Mouse (Mus musculus) heart, embryonic 11.5 days (tissue): Measurements from ENCODE around the gene Tmprss9. TPM values are rescaled to one million over a fixed set of nuclear protein-coding genes. Genes with fewer than 3 reads are reported as not detected.

Experiments used
- ATAC-seq: fragments of 200-750 bp; cut with Nextera tagmentation; replicated peaks from 2 replicates; pipeline ENCODE4 v1.8.0; 2017; ENCODE audit warnings: moderate library complexity; ENCODE audit not compliant: insufficient number of reproducible peaks, low FRiP score, low TSS enrichment
- H3K27ac ChIP-seq: fragments of 300-500 bp; sonication (generic); 2 replicates; pipeline ENCODE4 v1.5.1; 2014; ENCODE audit warnings: mild to moderate bottlenecking, low read depth, low read length
- H3K27me3 ChIP-seq: fragments of 300-500 bp; sonication (generic); 2 replicates; pipeline ENCODE4 v1.6.1; 2014; ENCODE audit warnings: mild to moderate bottlenecking, low read length, mixed read lengths; ENCODE audit not compliant: control insufficient read depth, insufficient read depth
- H3K36me3 ChIP-seq: fragments of 300-500 bp; sonication (generic); 2 replicates; pipeline ENCODE4 v1.6.1; 2014; ENCODE audit warnings: mild to moderate bottlenecking, low read length, moderate library complexity, mixed read lengths; ENCODE audit not compliant: control insufficient read depth, insufficient read depth
- H3K4me1 ChIP-seq: fragments of 300-500 bp; sonication (generic); 2 replicates; pipeline ENCODE4 v1.6.1; 2014; ENCODE audit warnings: low read length; ENCODE audit not compliant: control insufficient read depth, insufficient read depth
- H3K4me2 ChIP-seq: fragments of 300-500 bp; sonication (generic); 2 replicates; pipeline ENCODE4 v1.6.1; 2014; ENCODE audit warnings: mild to moderate bottlenecking, moderate library complexity
- H3K4me3 ChIP-seq: fragments of 300-500 bp; sonication (generic); 2 replicates; pipeline ENCODE4 v1.5.1; 2014; ENCODE audit warnings: low read depth, low read length
- H3K9ac ChIP-seq: fragments of 300-500 bp; sonication (generic); 2 replicates; pipeline ENCODE4 v1.6.1; 2014; ENCODE audit warnings: mild to moderate bottlenecking, low read depth, low read length, moderate library complexity
- H3K9me3 ChIP-seq: fragments of 300-500 bp; sonication (generic); replicated peaks from 2 replicates; pipeline ENCODE4 v1.6.1; 2016; ENCODE audit warnings: low read length; ENCODE audit not compliant: control insufficient read depth
- WGBS: fragments of 180-500 bp; shearing (Covaris S2); extraction: QIAGEN DNeasy Blood & Tissue Kit; methylation state at CpG from one replicate; pipeline ENCODE4 v1.1.7; 2014; ENCODE audit not compliant: insufficient replicate concordance; 5-methylcytosine and 5-hydroxymethylcytosine counted together
- polyA plus RNA-seq: library from polyadenylated mRNA; unstranded; fragments of >200 nt; fragmentation: Nextera tagmentation; extraction: Ambion mirVana; gene quantifications from 2 replicates; pipeline ENCODE4 v1.2.1, GENCODE M21; 2014

The Tmprss9 gene
- polyA plus RNA-seq, 1 experiment from 2014 or later = not detected

DNA sequence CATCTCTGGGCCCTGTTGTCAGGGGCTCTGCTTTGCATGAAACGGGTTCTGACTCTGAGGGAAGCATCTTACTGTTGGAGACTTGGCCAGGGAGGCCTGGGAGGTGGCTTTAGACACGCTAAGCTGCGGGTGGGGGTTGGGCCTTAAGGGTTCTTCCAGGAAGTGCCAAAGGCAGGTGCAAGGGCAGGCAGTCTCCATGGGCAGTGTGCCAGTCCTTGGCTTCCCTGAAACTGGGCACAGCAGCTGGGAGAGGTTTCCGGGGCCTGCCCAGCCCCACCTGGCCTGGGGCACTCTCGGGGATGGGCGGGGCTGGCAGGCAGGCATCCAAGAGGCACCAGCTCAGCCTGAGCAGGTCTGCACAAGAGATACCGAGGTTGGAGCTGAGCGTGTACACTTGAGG lies 66.0 kb downstream of the Tmprss9 start:
- no peak for ATAC-seq
- peaks cover 11% of the 10 kb centered on the region for H3K27me3 ChIP-seq
- H3K36me3 ChIP-seq = no peaks in the 10 kb centered on the region
- no peaks in the 10 kb centered on the region for H3K9me3 ChIP-seq
- H3K4me1 ChIP-seq = peaks cover 77% of the 10 kb centered on the region
- WGBS = 29% methylated on average over 8 of the region's 8 CpGs
- H3K4me2 ChIP-seq = peak overlapping the region; percentile 14; the same call in 1 of the 2 replicates
- H3K4me3 ChIP-seq = no peak overlapping the region
- no peak overlapping the region for H3K27ac ChIP-seq
- peak overlapping the region; percentile 39; the same call in 1 of the 2 replicates for H3K9ac ChIP-seq

GRCm38 (mm10) chr10:80938831-80939550 lies 67.3 kb downstream of the Tmprss9 start:
- peak overlapping the region; percentile 96 for H3K27ac ChIP-seq
- peaks cover 63% of the 10 kb centered on the region for H3K4me1 ChIP-seq
- peak overlapping the region; percentile 32 for H3K4me3 ChIP-seq
- peak overlapping the region; percentile 73 for H3K9ac ChIP-seq
- peak; percentile 47; the same call in 1 of the 2 replicates for ATAC-seq
- WGBS = 7% methylated on average over 15 of the region's 15 CpGs
- H3K36me3 ChIP-seq = no peaks in the 10 kb centered on the region
- H3K4me2 ChIP-seq = peak overlapping the region; percentile 74
- H3K27me3 ChIP-seq = peaks cover 7% of the 10 kb centered on the region
- no peaks in the 10 kb centered on the region for H3K9me3 ChIP-seq

DNA sequence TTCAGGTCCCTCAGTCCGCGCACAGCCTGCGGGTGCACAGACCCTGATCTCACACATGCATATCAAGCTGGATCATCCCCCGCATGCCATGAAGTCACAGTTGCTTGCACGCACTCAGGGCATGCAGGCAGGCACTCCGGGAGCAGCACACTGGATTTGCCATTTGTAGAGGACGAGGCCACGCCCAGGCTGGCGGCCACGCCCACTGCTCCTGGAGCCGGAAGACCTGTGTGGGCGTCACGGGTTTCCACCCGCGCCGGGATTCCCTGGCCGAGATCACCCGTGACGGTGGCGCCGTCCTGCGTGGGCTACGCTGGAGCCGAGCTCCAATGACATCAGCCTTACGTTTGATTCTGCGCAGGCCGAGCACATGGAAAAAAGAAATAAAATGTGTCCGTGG lies 68.0 kb downstream of the Tmprss9 start:
- Histone ChIP-seq H3K9ac (peak overlapping the region; percentile 73), H3K27me3 (peaks cover 3% of the 10 kb centered on the region)
- 5% methylated on average over 28 of the region's 28 CpGs for WGBS

DNA sequence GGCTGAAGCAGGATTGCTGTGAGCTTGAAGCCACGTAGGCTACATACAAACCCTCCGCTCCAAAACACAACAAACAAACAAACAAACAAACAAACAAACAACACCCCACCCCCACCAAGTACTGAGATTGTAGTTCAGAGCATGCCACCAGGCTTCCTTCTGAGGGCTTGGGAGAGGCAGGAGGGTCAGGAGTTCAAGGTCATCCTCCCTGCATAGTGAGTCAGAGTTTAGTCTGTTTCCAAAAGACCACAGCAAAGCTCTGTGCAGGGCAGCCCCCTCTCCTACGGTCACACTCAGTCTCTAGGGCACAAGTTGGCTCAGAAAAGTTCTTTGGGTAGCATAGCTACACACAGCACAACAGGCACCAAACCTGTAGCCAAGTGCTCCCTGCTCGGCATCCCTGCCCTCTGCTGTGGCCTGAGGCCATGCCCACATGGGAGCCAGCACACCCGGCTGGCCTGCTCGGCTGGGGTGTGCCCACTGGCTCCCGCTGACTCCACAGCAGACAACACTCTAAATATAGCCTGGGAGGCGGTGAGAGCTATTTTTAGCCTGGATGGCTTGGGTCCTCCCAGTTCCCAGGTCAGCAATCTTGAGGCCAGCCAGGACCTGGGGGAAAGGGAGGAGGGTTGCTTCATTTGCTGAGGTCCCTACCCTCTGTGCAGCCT lies 68.8 kb downstream of the Tmprss9 start:
- ATAC-seq = peak; percentile 60
- peak overlapping the region; percentile 73 for H3K9ac ChIP-seq
- H3K9me3 ChIP-seq = no peaks in the 10 kb centered on the region
- 16% methylated on average over 8 of the region's 8 CpGs for WGBS
- peaks cover 3% of the 10 kb centered on the region for H3K27me3 ChIP-seq
- no peaks in the 10 kb centered on the region for H3K36me3 ChIP-seq
- peak overlapping the region; percentile 32 for H3K4me3 ChIP-seq
- peak overlapping the region; percentile 96 for H3K27ac ChIP-seq
- peaks cover 62% of the 10 kb centered on the region for H3K4me1 ChIP-seq
- H3K4me2 ChIP-seq = peak overlapping the region; percentile 74

More for the DNA sequence above, 68.0 kb downstream of the Tmprss9 start:
- Histone ChIP-seq H3K4me1 (peaks cover 63% of the 10 kb centered on the region), H3K36me3 (no peaks in the 10 kb centered on the region), H3K27ac (peak overlapping the region; percentile 96), H3K4me3 (peak overlapping the region; percentile 32), H3K9me3 (no peaks in the 10 kb centered on the region), H3K4me2 (peak overlapping the region; percentile 74)
- peak; percentile 43 for ATAC-seq

DNA sequence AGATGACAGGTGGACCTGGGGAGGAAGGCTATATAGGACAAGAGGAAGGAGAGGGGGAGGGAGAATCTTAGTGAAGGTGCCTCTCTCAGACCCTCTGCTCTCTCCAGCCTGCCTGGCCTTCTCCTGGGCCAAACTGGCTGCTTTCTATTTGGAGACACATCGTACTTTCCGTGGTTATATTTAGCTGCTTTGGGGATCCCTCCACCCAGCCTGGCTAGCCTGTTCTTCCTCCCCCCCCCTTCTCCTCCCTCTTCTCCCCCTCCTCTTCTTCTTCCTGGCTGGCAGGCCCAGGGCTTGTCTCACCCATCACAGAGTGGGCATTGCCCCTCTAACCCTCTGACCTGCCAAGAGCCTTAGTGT lies 69.3 kb downstream of the Tmprss9 start:
- no peak overlapping the region for H3K4me3 ChIP-seq
- peaks cover 57% of the 10 kb centered on the region for H3K4me1 ChIP-seq
- peak overlapping the region; percentile 96 for H3K27ac ChIP-seq
- peak overlapping the region; percentile 74 for H3K4me2 ChIP-seq
- peaks cover 3% of the 10 kb centered on the region for H3K27me3 ChIP-seq
- H3K9me3 ChIP-seq = no peaks in the 10 kb centered on the region
- ATAC-seq = no peak
- peak overlapping the region; percentile 73 for H3K9ac ChIP-seq
- WGBS = 18% methylated on average over 2 of the region's 2 CpGs
- no peaks in the 10 kb centered on the region for H3K36me3 ChIP-seq

GRCm38 (mm10) chr10:80942919-80943318 lies 71.3 kb downstream of the Tmprss9 start:
- Histone ChIP-seq H3K27ac (no peak overlapping the region), H3K36me3 (no peaks in the 10 kb centered on the region), H3K9ac (no peak overlapping the region), H3K4me2 (no peak overlapping the region), H3K4me3 (no peak overlapping the region), H3K9me3 (no peaks in the 10 kb centered on the region), H3K27me3 (peaks cover 1% of the 10 kb centered on the region; the same call in 1 of the 2 replicates), H3K4me1 (peaks cover 48% of the 10 kb centered on the region)
- no peak for ATAC-seq
- WGBS = 53% methylated on average over 8 of the region's 8 CpGs

- no peak overlapping the region for H3K27ac ChIP-seq
- WGBS = 68% methylated on average over 9 of the region's 9 CpGs
Measured at GRCm38 (mm10) chr10:80943701-80944100, 72.1 kb downstream of the Tmprss9 start.

DNA sequence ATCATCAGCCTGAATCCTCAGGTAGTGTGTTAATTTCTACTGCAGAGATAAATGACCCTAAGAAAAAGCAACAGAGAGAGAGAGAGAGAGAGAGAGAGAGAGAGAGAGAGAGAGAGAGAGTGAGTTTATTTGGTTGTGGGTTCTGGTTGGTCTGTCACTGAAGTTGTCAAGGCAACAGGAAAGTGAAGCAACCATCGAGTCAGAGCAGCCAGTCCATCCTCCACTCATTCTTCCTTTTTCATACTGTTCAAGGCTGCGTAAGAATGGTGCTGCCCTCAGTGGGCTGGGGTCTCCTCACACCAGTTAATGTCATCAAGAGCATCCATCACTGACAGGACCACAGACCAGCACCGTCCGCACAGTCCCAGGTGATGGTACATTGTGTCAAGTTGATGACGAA lies 72.6 kb downstream of the Tmprss9 start:
- no peak for ATAC-seq

More at GRCm38 (mm10) chr10:80943701-80944100, 72.1 kb downstream of the Tmprss9 start:
- Histone ChIP-seq H3K4me1 (peaks cover 48% of the 10 kb centered on the region), H3K4me3 (no peak overlapping the region), H3K9me3 (no peaks in the 10 kb centered on the region), H3K36me3 (no peaks in the 10 kb centered on the region), H3K4me2 (no peak overlapping the region), H3K27me3 (no peaks in the 10 kb centered on the region), H3K9ac (no peak overlapping the region)
- ATAC-seq = no peak

More for the DNA sequence above, 72.6 kb downstream of the Tmprss9 start:
- H3K9me3 ChIP-seq = no peaks in the 10 kb centered on the region
- H3K27ac ChIP-seq = no peak overlapping the region
- no peak overlapping the region for H3K4me3 ChIP-seq
- WGBS = 83% methylated on average over 5 of the region's 5 CpGs
- no peak overlapping the region for H3K4me2 ChIP-seq
- H3K27me3 ChIP-seq = no peaks in the 10 kb centered on the region
- H3K9ac ChIP-seq = no peak overlapping the region
- no peaks in the 10 kb centered on the region for H3K36me3 ChIP-seq
- peaks cover 47% of the 10 kb centered on the region for H3K4me1 ChIP-seq
